Comparison of ENCODE assay signal across 8 mouse cellular contexts in genomic region chr11:102602816-102603495, GRCm38 (mm10). TPM values are rescaled to one million over a fixed set of nuclear protein-coding genes. Genes with fewer than 3 reads are reported as not detected.
DNase-seq lines count a peak whose midpoint lies in the region; ATAC-seq and TF ChIP-seq lines count a peak whose summit lies in the region.

No protein-coding gene starts in this region.

- TF ChIP-seq CTCF in brain, embryonic 14.5 days (IDR thresholded peaks at IDR 0.05; ENCODE audit: borderline replicate concordance, extremely low read depth, insufficient read depth, insufficient read length): no peak
- TF ChIP-seq CTCF in liver, embryonic 14.5 days (IDR thresholded peaks at IDR 0.05; ENCODE audit: low read depth): no peak
- TF ChIP-seq CTCF in stomach, postnatal 0 days (IDR thresholded peaks at IDR 0.05; ENCODE audit: low read depth): no peak

- no peak for TF ChIP-seq EP300 in liver, embryonic 14.5 days (IDR thresholded peaks at IDR 0.05; ENCODE audit: low read depth)
- TF ChIP-seq EP300 in stomach, postnatal 0 days (optimal IDR thresholded peaks at IDR 0.05): no peak

- no peak for ATAC-seq in heart, embryonic 11.5 days (replicated peaks; ENCODE audit: insufficient number of reproducible peaks, low FRiP score, low TSS enrichment)
- ATAC-seq in liver, embryonic 14.5 days (ENCODE audit: insufficient read depth): no peak
- no peak for ATAC-seq in stomach, postnatal 0 days (ENCODE audit: low FRiP score, low TSS enrichment)

- peaks cover 5% of the 10 kb centered on the region for H3K4me1 ChIP-seq in heart, embryonic 11.5 days (ENCODE audit: control insufficient read depth, insufficient read depth, low read length)
- no peaks in the 10 kb centered on the region for H3K4me1 ChIP-seq in liver, embryonic 14.5 days (replicated peaks; ENCODE audit: control insufficient read depth in 2 of 2, insufficient read depth in 2 of 2, low read length in 1 of 2)
- 0 out of 2 replicates have a peak, but pooled peaks cover 2% of the 10 kb centered on the region for H3K4me1 ChIP-seq in stomach, postnatal 0 days (replicated peaks; ENCODE audit: control insufficient read depth, insufficient read depth)

- peak overlapping the region; percentile 88 for H3K4me3 ChIP-seq in heart, embryonic 11.5 days (ENCODE audit: low read depth, low read length)
- H3K4me3 ChIP-seq in liver, embryonic 14.5 days (ENCODE audit: insufficient read depth in 1 of 2, low read depth in 2 of 2, low read length in 2 of 2): peak overlapping the region in 1 of 2 experiments; percentile 26; a peak in 1 of 4 replicates
- peak overlapping the region; percentile 80 for H3K4me3 ChIP-seq in stomach, postnatal 0 days (ENCODE audit: low read depth, low read length)

- no peaks in the 10 kb centered on the region for H3K9me3 ChIP-seq in heart, embryonic 11.5 days (replicated peaks; ENCODE audit: control insufficient read depth, low read length)
- H3K9me3 ChIP-seq in liver, embryonic 14.5 days (ENCODE audit: control insufficient read depth, low read length): no peaks in the 10 kb centered on the region
- no peaks in the 10 kb centered on the region for H3K9me3 ChIP-seq in stomach, postnatal 0 days (ENCODE audit: control insufficient read depth, low read length)

- H3K9ac ChIP-seq in heart, embryonic 11.5 days (ENCODE audit: low read depth, low read length): peak overlapping the region; percentile 81
- no peak overlapping the region for H3K9ac ChIP-seq in liver, embryonic 14.5 days (replicated peaks)
- H3K9ac ChIP-seq in stomach, postnatal 0 days (ENCODE audit: low read length): peak overlapping the region; percentile 70

- H3K27me3 ChIP-seq in heart, embryonic 11.5 days (ENCODE audit: control insufficient read depth, insufficient read depth, low read length): peaks cover 6% of the 10 kb centered on the region; the same call in 1 of the 2 replicates
- H3K27me3 ChIP-seq in liver, embryonic 14.5 days (ENCODE audit: control insufficient read depth, insufficient read depth, low read length): peaks cover 65% of the 10 kb centered on the region
- no peaks in the 10 kb centered on the region for H3K27me3 ChIP-seq in stomach, postnatal 0 days (ENCODE audit: control insufficient read depth, insufficient read depth, low read length)

- peak overlapping the region; percentile 83 for H3K4me2 ChIP-seq in heart, embryonic 11.5 days
- H3K4me2 ChIP-seq in liver, embryonic 14.5 days (ENCODE audit: low read depth): peak overlapping the region; percentile 44
- peak overlapping the region; percentile 77 for H3K4me2 ChIP-seq in stomach, postnatal 0 days (replicated peaks; ENCODE audit: low read depth)

- TF ChIP-seq POLR2A in brain, embryonic 14.5 days (IDR thresholded peaks at IDR 0.05; ENCODE audit: borderline replicate concordance, extremely low read depth, insufficient read depth, insufficient read length, poor library complexity, severe bottlenecking): no peak

- peak; percentile 28 for DNase-seq in adrenal gland, postnatal 10 days
- no peak for DNase-seq in adrenal gland, adult 2 months
- DNase-seq in brain, embryonic 14.5 days (ENCODE audit: low read depth): peak; percentile 59
- no peak for DNase-seq in liver, embryonic 14.5 days (ENCODE audit: low read depth in 3 of 3, low spot score in 3 of 3)
- no peak for DNase-seq in stomach, postnatal 0 days (ENCODE audit: low spot score)
- DNase-seq in right cerebral cortex, postnatal 36 days (ENCODE audit: low spot score in 2 of 2): no peak
- DNase-seq in right cerebral cortex, postnatal 25 days: no peak

- WGBS in heart, embryonic 11.5 days (ENCODE audit: insufficient replicate concordance): 4% methylated on average over 13 of the region's 13 CpGs
- 9% methylated on average over 13 of the region's 13 CpGs for WGBS in liver, embryonic 14.5 days (ENCODE audit: insufficient replicate concordance)
- 7% methylated on average over 13 of the region's 13 CpGs for WGBS in stomach, postnatal 0 days

- H3K36me3 ChIP-seq in heart, embryonic 11.5 days (ENCODE audit: control insufficient read depth, insufficient read depth, low read length): peaks cover 1% of the 10 kb centered on the region; the same call in 1 of the 2 replicates
- no peaks in the 10 kb centered on the region for H3K36me3 ChIP-seq in liver, embryonic 14.5 days (replicated peaks; ENCODE audit: control insufficient read depth, insufficient read depth, low read depth)
- no peaks in the 10 kb centered on the region for H3K36me3 ChIP-seq in stomach, postnatal 0 days (ENCODE audit: control insufficient read depth, insufficient read depth, low read length)

- peak overlapping the region; percentile 83 for H3K27ac ChIP-seq in heart, embryonic 11.5 days (ENCODE audit: low read depth, low read length)
- no peak overlapping the region for H3K27ac ChIP-seq in liver, embryonic 14.5 days
- peak overlapping the region; percentile 96 for H3K27ac ChIP-seq in stomach, postnatal 0 days (replicated peaks)

RNA-seq across cellular contexts. Expression of gene Fzd2, which starts 1.2 kb away (rescaled TPM):
- 1 to 10 TPM; 6.3 to 7.2 TPM for total RNA-seq in adrenal gland, postnatal 10 days (2021)
- total RNA-seq in adrenal gland, adult 2 months (2021): 1 to 10 TPM; 2.0 to 9.3 TPM
- polyA plus RNA-seq in adrenal gland, adult 2 months (2012; rRNA removed): 22.8 and 23.1 TPM in 2 replicates
- 35.6 and 59.4 TPM in 2 replicates for polyA plus RNA-seq in brain, embryonic 14.5 days (2012; rRNA removed)
- 23.9 and 25.0 TPM in 2 replicates for polyA plus RNA-seq in heart, embryonic 11.5 days (2014; fragmentation: Nextera tagmentation; extraction: Ambion mirVana)
- 0.91 and 1.1 TPM in 2 replicates for polyA plus RNA-seq in liver, embryonic 14.5 days (2012; rRNA removed)
- polyA plus RNA-seq in liver, embryonic 14.5 days (2014; fragmentation: Nextera tagmentation; extraction: Ambion mirVana): 0.28 and 0.47 TPM in 2 replicates
- polyA plus RNA-seq in stomach, postnatal 0 days (2015; fragmentation: Nextera tagmentation; extraction: Ambion mirVana): 10.2 and 11.8 TPM in 2 replicates

RNA-seq across cellular contexts. Expression of gene Gm11627, which starts 23.7 kb away (rescaled TPM):
- under 1 TPM; 0.51 to 0.64 TPM for total RNA-seq in adrenal gland, postnatal 10 days (2021)
- total RNA-seq in adrenal gland, adult 2 months (2021): under 1 TPM in 1 of 2 experiments, not detected in 1; 0.52 TPM
- polyA plus RNA-seq in adrenal gland, adult 2 months (2012; rRNA removed): not detected in 2 replicates
- 3.6 and 4.6 TPM in 2 replicates for polyA plus RNA-seq in brain, embryonic 14.5 days (2012; rRNA removed)
- 13.6 and 13.9 TPM in 2 replicates for polyA plus RNA-seq in heart, embryonic 11.5 days (2014; fragmentation: Nextera tagmentation; extraction: Ambion mirVana)
- 0.08 and 0.17 TPM in 2 replicates for polyA plus RNA-seq in liver, embryonic 14.5 days (2012; rRNA removed)
- not detected in 2 replicates for polyA plus RNA-seq in liver, embryonic 14.5 days (2014; fragmentation: Nextera tagmentation; extraction: Ambion mirVana)
- 20.1 and 22.4 TPM in 2 replicates for polyA plus RNA-seq in stomach, postnatal 0 days (2015; fragmentation: Nextera tagmentation; extraction: Ambion mirVana)

RNA-seq across cellular contexts. Expression of gene Gpatch8, which starts 46.8 kb away (rescaled TPM):
- 10 to 100 TPM; 27.6 to 34.7 TPM for total RNA-seq in adrenal gland, postnatal 10 days (2021)
- total RNA-seq in adrenal gland, adult 2 months (2021): 10 to 100 TPM; 23.2 to 31.4 TPM
- 16.0 and 18.4 TPM in 2 replicates for polyA plus RNA-seq in adrenal gland, adult 2 months (2012; rRNA removed)
- polyA plus RNA-seq in brain, embryonic 14.5 days (2012; rRNA removed): 46.1 and 58.4 TPM in 2 replicates
- 26.4 and 36.5 TPM in 2 replicates for polyA plus RNA-seq in heart, embryonic 11.5 days (2014; fragmentation: Nextera tagmentation; extraction: Ambion mirVana)
- 7.5 and 7.8 TPM in 2 replicates for polyA plus RNA-seq in liver, embryonic 14.5 days (2012; rRNA removed)
- polyA plus RNA-seq in liver, embryonic 14.5 days (2014; fragmentation: Nextera tagmentation; extraction: Ambion mirVana): 14.1 and 16.4 TPM in 2 replicates
- polyA plus RNA-seq in stomach, postnatal 0 days (2015; fragmentation: Nextera tagmentation; extraction: Ambion mirVana): 16.7 and 16.8 TPM in 2 replicates

Comparison
In these comparisons a context has a peak if more than half of its experiments do, and no peak if none do; other contexts are left out.
1. DNase-seq: peak in adrenal gland, postnatal 10 days (single experiment) and brain, embryonic 14.5 days (single experiment); none in adrenal gland, adult 2 months (single experiment), liver, embryonic 14.5 days (0 of 3), stomach, postnatal 0 days (single experiment), right cerebral cortex, postnatal 36 days (0 of 2) and right cerebral cortex, postnatal 25 days (single experiment).
2. Peak in every context shown above with its lines, with median percentiles within 50 percentile points of each other: H3K4me2 ChIP-seq.